Mouse (Mus musculus) liver, adult 2 months (tissue): ENCODE measurements around the gene Sema4b.

Experiments used
- CTCF ChIP-seq: fragments of 200-500 bp; IDR thresholded peaks from 2 replicates; pipeline ENCODE4 v1.5.1; 2011; ENCODE audit warnings: low read depth, low read length, control low read depth
- POLR2A ChIP-seq: fragments of 200-500 bp; IDR thresholded peaks from 2 replicates; pipeline ENCODE4 v1.6.1; 2011; ENCODE audit warnings: low read length, control low read depth; ENCODE audit not compliant: insufficient read depth; ENCODE audit errors: extremely low read depth

DNA sequence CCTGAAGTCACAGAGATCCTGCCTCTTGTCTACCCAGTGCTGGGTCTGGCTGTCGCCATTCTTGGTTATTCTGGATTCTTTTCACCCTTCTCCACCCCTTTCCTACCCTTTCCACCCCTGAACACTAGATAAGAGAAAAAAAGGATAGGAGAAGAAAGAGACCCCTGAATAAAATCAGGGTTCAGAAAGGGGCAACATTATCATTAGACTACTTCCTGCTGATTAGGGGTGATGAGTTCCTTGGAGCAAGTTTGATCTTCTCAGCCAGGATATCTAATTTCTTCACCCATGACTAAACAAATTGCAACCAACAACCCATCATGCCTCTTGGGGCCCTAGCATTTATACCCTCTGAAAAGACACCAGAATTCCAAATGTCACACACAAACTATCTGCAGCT is 81.1 kb downstream of the Sema4b start:
- no peak for TF ChIP-seq CTCF
- no peak for TF ChIP-seq POLR2A
